Mouse (Mus musculus) lung, postnatal 0 days (tissue): ENCODE measurements around the gene Mest. TPM values are rescaled to one million over a fixed set of nuclear protein-coding genes. Genes with fewer than 3 reads are reported as not detected.

Experiments
- ATAC-seq: fragments of 200-750 bp; cut with Nextera tagmentation; 2 replicates; pipeline ENCODE4 v1.8.0; 2017; ENCODE audit warnings: moderate library complexity
- DNase-seq: peaks from one replicate; pipeline ENCODE4 v3.0.0-alpha.2; 2016; ENCODE audit warnings: low spot score
- H3K27ac ChIP-seq: fragments of 300-500 bp; sonication (generic); 2 replicates; pipeline ENCODE4 v1.5.1; 2014; ENCODE audit warnings: antibody characterized with exemption, mild to moderate bottlenecking, low read length, mixed read lengths
- H3K27me3 ChIP-seq: fragments of 300-500 bp; sonication (generic); replicated peaks from 2 replicates; pipeline ENCODE4 v1.6.1; 2014; ENCODE audit warnings: low read length, mixed read lengths; ENCODE audit not compliant: insufficient read depth
- H3K36me3 ChIP-seq: fragments of 300-500 bp; sonication (generic); 2 replicates; pipeline ENCODE4 v1.6.1; 2014; ENCODE audit warnings: low read length, mixed read lengths; ENCODE audit not compliant: insufficient read depth
- H3K4me1 ChIP-seq: fragments of 300-500 bp; sonication (generic); 2 replicates; pipeline ENCODE4 v1.6.1; 2014; ENCODE audit warnings: antibody characterized with exemption, low read depth, low read length, mixed read lengths; ENCODE audit not compliant: insufficient read depth
- H3K4me2 ChIP-seq: fragments of 300-500 bp; sonication (generic); replicated peaks from 2 replicates; pipeline ENCODE4 v1.6.1; 2014; ENCODE audit warnings: low read depth, mild to moderate bottlenecking, low read length, moderate library complexity, mixed read lengths
- H3K4me3 ChIP-seq: fragments of 300-500 bp; sonication (generic); 2 replicates; pipeline ENCODE4 v1.5.1; 2014; ENCODE audit warnings: low read depth, low read length
- H3K9ac ChIP-seq: fragments of 300-500 bp; sonication (generic); replicated peaks from 2 replicates; pipeline ENCODE4 v1.6.1; 2014; ENCODE audit warnings: low read depth, mild to moderate bottlenecking
- H3K9me3 ChIP-seq: fragments of 300-500 bp; sonication (generic); 2 replicates; pipeline ENCODE4 v1.6.1; 2016; ENCODE audit warnings: low read length, mixed read lengths
- CTCF ChIP-seq: IDR thresholded peaks from 2 replicates; pipeline ENCODE4 v1.5.1; 2016; ENCODE audit warnings: antibody characterized with exemption, mild to moderate bottlenecking
- EP300 ChIP-seq: IDR thresholded peaks from 2 replicates; pipeline ENCODE4 v1.6.1; 2016; ENCODE audit warnings: antibody characterized with exemption, mild to moderate bottlenecking, control low read depth
- WGBS: fragments of 180-500 bp; shearing (Covaris S2); extraction: QIAGEN DNeasy Blood & Tissue Kit; methylation state at CpG from one replicate; pipeline ENCODE4 v1.1.7; 2014; 5-methylcytosine and 5-hydroxymethylcytosine counted together
- polyA plus RNA-seq: library from polyadenylated mRNA; unstranded; fragments of >200 nt; fragmentation: Nextera tagmentation; extraction: Ambion mirVana; gene quantifications from 2 replicates; pipeline ENCODE4 v1.2.1, GENCODE M21; 2015

Mest gene
- polyA plus RNA-seq, 1 experiment from 2014 or later: 436 TPM

DNA sequence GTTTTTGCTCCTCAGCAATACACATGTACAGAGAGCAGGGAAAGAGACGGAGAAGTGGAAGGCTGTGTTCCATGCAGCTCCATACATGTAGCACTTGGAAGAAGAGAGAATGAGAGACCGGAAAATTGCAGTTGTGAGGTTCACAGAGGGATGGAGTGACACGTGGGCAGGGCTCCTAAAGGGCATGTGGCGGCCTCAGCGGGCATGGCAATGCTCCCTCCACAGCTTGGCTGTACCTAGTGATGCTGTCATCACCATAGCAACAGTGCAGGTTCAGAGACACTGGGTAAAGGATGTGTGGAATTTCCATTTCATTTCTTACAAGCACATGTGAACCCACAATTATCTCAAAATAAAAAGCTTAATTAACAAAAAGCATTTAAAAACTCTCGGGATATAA is 44.9 kb upstream of the Mest start:
- DNase-seq (no peak), ATAC-seq (no peak)
- no peak overlapping the region for H3K4me3 ChIP-seq
- TF ChIP-seq CTCF: no peak
- TF ChIP-seq EP300: no peak
- H3K9ac ChIP-seq: no peak overlapping the region
- H3K4me2 ChIP-seq: no peak overlapping the region
- WGBS: 87% methylated on average over 6 of the region's 6 CpGs
- H3K4me1 ChIP-seq: peaks cover 3% of the 10 kb centered on the region; the same call in 1 of the 2 replicates
- H3K27me3 ChIP-seq: no peaks in the 10 kb centered on the region
- no peaks in the 10 kb centered on the region for H3K9me3 ChIP-seq
- H3K27ac ChIP-seq: no peak overlapping the region
- H3K36me3 ChIP-seq: no peaks in the 10 kb centered on the region

DNA sequence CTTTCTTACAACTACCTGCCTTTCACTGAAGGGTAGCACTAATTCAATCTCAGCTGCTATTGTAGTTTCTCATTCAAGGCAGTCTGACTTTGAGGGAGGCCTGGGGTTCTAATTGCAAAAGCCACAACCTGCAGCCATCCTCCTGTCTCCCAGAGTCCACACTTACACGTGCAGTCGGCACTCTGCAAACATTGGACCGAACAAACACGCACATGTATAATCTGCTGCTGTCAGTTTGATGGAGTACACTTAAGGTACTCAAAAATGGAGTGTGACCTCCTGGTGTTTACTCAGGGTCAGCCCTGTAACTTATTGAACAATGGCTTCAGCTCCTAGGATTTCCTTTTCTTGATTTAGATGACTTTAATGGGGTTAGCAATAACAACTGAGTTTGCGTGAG is 43.8 kb upstream of the Mest start:
- Histone ChIP-seq H3K4me1 (no peaks in the 10 kb centered on the region; the same call in 1 of the 2 replicates), H3K27me3 (no peaks in the 10 kb centered on the region), H3K9ac (no peak overlapping the region), H3K4me2 (no peak overlapping the region), H3K36me3 (no peaks in the 10 kb centered on the region), H3K9me3 (no peaks in the 10 kb centered on the region), H3K4me3 (no peak overlapping the region), H3K27ac (no peak overlapping the region)
- TF ChIP-seq CTCF: no peak
- TF ChIP-seq EP300: peak; percentile 66
- DNase-seq (peak; percentile 51), ATAC-seq (peak; percentile 77)
- WGBS: 26% methylated on average over 5 of the region's 5 CpGs

DNA sequence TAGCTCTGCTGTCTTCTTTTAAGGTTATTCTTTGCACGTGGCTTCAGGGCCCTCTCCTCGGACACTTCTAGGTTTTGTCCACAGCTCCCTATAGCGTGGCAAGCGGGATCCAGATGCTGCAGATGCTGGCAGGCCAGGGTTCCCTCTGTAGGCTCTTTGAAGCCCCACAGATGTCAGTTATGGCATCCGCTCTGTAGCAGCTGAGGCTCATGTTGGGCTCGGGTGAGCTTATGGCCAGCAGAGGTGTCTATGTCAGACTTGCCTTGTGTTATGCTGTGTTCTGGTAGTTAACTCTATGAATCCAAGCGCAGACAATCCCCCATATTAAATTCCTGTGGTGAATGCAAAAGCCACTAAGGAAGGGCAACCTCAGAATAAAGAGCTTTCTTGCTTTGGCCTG is 42.9 kb upstream of the Mest start:
- DNase-seq (no peak), ATAC-seq (no peak)
- H3K36me3 ChIP-seq: no peaks in the 10 kb centered on the region
- no peaks in the 10 kb centered on the region for H3K9me3 ChIP-seq
- H3K27ac ChIP-seq: no peak overlapping the region
- TF ChIP-seq CTCF: no peak
- TF ChIP-seq EP300: no peak
- 54% methylated on average over 7 of the region's 7 CpGs for WGBS
- no peak overlapping the region for H3K9ac ChIP-seq
- no peak overlapping the region for H3K4me2 ChIP-seq
- H3K27me3 ChIP-seq: no peaks in the 10 kb centered on the region
- H3K4me1 ChIP-seq: no peaks in the 10 kb centered on the region; the same call in 1 of the 2 replicates
- no peak overlapping the region for H3K4me3 ChIP-seq

DNA sequence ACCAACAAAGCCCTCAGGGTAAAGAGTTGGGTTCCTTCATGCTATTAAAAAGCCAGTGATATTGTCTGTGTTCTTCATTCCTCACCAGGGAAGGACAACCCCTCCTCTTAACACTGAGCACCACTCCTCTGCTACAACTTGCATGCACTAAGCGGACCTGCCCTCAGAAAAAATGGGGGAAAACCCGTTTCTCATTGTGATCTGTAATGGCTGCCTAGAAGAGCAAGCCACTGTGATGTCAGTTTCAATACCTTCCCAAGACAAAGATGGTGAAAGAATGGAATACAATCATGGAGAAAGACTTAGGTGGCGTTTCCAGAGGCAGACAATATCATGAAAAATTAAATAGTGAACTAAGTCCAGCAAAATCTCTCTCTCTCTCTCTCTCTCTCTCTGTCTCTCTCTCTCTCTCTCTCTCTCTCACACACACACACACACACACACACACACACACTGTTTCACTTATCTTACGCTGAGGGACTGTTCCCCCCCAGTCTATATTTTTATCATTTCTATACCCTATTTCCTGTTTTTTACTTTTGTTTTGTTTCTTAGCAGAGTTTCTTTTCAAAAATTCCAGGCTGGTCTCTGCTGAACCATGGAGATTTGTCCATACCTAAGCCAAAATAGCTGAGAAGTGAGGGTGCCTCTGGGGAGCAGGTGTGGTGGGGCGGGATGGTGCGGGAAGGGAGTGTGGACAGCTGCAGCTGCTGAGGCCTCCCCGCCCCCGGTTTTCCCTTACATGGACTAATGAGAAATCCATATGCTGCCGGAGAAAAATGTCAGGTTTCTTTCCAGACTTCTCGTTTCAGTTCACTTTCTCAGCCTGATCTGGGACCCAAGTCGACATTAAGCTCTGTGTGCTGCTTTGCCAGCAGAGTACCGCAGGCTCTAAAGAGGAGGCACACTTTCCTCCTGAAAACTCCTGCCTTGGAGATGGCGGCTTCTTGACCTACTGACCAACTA is 41.1 kb upstream of the Mest start:
- ATAC-seq (peak; percentile 48; the same call in 1 of the 2 replicates), DNase-seq (peak; percentile 48)
- Histone ChIP-seq H3K9me3 (no peaks in the 10 kb centered on the region), H3K27ac (peak overlapping the region; percentile 52; the same call in 1 of the 2 replicates), H3K9ac (no peak overlapping the region), H3K27me3 (no peaks in the 10 kb centered on the region), H3K4me3 (no peak overlapping the region), H3K4me2 (no peak overlapping the region; the same call in 1 of the 2 replicates), H3K36me3 (no peaks in the 10 kb centered on the region), H3K4me1 (no peaks in the 10 kb centered on the region)
- WGBS: 38% methylated on average over 13 of the region's 13 CpGs
- TF ChIP-seq CTCF (no peak), EP300 (no peak)

DNA sequence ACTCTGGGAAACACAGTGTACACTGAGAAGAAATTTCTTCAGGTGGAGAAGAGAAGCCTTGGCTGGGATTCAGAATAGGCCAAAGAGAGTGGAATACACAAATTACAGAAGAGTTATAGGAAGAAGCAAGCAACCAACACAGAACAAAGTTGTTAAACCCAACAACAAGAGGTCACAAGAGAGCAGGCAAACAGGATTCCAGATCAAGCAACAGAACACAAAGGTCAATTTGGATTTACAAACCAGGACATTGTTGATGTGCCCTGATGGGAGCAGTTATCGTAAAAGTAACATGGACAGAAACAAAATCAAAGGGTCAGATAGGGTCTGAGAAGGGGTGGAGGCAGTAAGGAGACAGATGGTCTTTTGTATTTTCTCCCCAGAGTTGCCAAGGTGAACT is 38.8 kb upstream of the Mest start:
- ATAC-seq (no peak), DNase-seq (no peak)
- Histone ChIP-seq H3K27me3 (no peaks in the 10 kb centered on the region), H3K9me3 (no peaks in the 10 kb centered on the region), H3K9ac (no peak overlapping the region), H3K36me3 (no peaks in the 10 kb centered on the region), H3K4me2 (no peak overlapping the region), H3K4me3 (no peak overlapping the region), H3K27ac (no peak overlapping the region), H3K4me1 (no peaks in the 10 kb centered on the region)
- 89% methylated on average over 1 of the region's 1 CpGs for WGBS
- TF ChIP-seq CTCF: no peak
- no peak for TF ChIP-seq EP300

DNA sequence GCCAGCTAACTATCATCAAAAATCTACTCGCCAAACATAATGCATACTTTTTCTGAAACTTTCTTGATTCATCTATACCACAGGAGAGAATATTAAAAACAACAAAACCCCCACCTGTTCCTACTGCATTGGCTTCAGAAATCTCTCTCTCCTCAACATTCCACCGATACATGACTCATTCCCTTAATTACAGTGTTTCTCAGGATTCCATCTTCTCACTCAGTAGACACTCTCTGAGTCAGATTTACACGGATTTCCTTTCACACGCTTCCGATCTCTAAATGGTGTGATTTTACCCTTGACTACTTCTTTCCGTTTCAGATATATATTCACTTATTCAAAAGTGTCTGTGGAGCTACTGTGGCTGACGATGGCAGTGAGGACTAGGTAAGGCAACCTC is 36.1 kb upstream of the Mest start:
- no peak for TF ChIP-seq EP300
- TF ChIP-seq CTCF: no peak
- Histone ChIP-seq H3K4me1 (no peaks in the 10 kb centered on the region), H3K9ac (no peak overlapping the region), H3K27me3 (no peaks in the 10 kb centered on the region), H3K27ac (no peak overlapping the region), H3K36me3 (no peaks in the 10 kb centered on the region), H3K4me2 (no peak overlapping the region), H3K9me3 (no peaks in the 10 kb centered on the region), H3K4me3 (no peak overlapping the region)
- WGBS: 88% methylated on average over 7 of the region's 7 CpGs
- ATAC-seq (no peak), DNase-seq (no peak)
